Mouse (Mus musculus): ENCODE results near the gene Tsn.
A peak's percentile ranks its signal among the peaks of the same experiment; 100 is the strongest.

The Tsn gene

DNA sequence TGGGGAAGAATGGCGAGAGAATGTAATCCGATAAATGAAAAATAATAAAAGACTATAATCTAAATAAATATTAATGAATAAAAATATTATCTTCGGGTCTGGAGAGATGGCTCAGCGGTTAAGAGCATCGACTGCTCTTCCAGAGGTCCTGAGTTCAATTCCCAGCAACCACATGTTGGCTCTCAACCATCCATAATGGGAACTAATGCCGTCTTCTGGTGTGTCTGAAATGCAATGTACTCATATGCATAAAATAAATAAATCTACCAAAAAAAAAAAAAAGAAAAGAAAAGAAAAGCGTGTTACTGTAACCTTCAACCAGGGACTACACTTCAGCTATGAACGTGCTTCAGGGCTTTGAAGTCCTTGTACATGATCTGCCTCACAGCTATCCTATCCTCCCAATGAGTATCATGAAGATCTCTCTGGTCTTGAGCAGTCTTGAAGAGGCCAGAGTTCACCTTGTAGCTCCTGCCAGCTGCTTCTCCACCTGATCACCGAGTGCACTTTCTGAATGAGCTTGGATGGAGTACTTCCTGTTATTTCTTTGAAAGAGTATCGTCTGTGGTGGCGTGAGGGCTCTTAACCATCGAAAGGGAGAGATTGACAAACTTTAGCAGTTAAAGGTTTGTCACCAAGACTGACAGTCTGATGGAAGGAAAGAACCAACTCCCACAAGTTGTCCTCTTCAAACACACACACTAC, at the start of gene Tsn:
TSS of gene Tsn (minus strand) at position 118 of the 705 bp plus-strand sequence.
- no peak for DNase-seq (ENCODE audit: low read depth, low spot score)

DNA sequence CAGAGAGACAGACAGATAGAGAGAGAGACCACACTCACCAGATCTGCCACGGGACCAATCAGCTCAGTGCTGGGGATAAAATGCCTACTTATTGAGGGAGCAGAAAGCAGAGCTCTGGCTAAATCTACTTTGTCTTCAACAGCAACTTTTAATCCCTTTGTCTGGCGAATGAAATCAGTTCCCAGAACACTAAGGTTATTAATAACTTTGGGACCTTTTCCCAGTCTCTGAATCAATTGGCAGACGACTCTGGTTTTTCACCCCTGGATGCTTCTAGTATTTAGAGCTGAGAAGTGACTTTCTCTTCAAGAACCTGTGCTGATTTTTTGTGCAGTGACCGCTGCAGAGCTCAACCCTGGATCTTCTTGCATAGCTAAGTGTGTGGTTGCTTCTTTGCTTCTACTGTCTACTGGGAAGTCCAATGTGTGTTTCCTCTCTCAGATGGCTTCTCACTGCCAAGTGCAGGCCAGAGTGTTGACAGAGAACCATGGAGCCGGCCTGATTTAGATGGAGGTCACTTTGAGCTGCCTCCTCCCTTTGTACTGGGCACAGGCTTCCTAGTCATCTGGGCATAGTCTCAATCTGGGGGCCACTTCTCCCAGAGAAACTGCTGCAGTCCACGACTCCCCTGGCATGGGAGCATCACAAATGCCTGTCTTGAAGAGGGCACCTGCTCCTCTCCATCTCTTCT, 47.7 kb upstream of the Tsn start:
- no peak for DNase-seq (ENCODE audit: low read depth, low spot score)

DNA sequence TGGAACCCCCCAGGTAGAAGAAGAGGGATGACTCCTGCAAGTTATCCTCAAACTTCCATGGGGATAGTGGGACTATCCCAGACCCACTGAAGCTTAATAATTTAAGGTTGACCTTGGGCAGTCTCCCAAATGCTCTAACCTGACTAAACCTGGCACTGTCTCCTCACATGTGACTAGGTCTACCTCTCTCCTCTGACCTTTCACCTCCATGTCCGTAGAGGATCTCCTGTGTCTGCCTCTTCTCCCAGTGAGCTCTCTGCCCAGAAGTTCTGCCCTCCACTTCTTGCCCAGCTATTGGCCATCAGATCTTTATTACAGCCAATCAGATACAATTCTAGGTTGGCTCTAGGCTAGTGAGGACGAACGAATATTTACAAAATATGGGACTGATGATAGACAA, 38.4 kb upstream of the Tsn start:
- no peak for DNase-seq (ENCODE audit: low read depth, low spot score)

DNA sequence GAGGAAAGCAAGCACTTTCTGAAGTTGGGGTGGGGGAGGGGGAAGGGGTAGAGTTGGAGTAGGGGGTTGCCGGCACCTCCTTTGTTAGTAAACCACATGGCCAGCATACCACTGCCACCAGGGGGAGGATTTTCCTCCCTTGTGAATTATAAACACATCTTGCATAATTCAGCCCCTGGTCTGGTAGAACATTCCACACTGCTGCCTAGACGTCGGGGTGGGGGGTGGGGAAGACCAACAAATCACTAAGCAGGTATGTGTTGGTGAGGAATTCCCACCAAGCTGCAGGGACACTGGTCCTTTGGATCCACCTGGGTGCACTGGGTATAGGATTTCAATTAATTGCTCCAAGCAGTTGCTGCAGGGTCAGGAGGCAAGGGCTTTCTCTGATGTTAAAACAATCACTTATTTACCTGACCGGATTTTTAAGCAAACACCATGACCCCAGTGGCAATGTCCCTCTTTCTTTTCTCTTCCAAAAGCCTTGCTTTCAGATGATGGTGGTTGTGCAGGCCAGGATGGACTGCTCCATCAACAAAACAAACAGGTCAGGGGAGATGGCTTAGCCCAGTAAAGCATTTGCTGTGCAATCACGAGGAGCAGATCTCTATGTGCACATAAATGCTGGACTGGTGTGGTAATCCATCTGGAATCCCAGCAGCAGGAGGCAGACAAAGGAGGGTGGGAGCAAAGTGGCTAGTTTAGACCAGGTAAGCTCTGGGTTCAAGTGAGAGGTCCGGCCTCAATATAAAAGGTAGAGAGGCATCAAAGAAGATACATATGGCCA, 32.3 kb upstream of the Tsn start:
- DNase-seq (ENCODE audit: low read depth, low spot score): peak; percentile 32

DNA sequence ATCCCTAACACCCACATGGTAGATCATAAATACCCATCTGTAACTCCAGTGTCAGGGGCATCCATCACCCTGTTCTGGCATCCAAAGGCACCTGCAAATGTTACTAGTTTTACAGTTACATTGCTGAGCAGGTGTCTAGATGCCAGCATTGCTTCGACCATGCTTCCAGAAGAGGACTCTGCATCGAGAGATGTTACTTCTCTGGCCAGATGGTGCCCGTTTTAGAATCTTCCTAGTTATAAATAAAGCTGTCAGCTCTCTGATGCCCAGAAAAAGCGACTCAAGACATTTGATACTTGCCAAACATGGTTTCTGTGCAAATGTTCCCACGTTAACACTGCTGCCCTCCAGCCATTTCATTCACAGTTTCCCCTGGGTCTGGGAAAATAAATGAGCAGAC, 26.4 kb upstream of the Tsn start:
- DNase-seq (ENCODE audit: low read depth, low spot score): no peak

DNA sequence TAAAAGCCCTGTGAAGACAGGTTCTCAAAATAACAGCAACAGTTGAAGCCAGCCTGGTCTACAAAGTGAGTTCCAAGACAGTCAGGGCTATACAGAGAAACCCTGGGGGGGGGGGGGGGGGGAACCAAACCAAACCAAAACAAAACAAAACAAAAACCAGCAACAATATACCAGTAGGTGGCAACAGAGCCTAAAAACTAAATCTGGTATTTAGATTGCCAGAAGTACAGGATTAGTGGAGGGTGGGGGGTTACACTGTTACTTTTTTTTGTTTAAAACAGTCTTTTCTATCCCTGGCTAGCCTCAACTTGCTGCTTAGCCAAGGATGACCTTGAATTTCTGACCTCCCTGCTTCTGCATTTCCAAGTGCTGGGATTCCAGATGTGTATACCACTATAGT, 24.3 kb upstream of the Tsn start:
- DNase-seq (ENCODE audit: low read depth, low spot score): no peak

DNA sequence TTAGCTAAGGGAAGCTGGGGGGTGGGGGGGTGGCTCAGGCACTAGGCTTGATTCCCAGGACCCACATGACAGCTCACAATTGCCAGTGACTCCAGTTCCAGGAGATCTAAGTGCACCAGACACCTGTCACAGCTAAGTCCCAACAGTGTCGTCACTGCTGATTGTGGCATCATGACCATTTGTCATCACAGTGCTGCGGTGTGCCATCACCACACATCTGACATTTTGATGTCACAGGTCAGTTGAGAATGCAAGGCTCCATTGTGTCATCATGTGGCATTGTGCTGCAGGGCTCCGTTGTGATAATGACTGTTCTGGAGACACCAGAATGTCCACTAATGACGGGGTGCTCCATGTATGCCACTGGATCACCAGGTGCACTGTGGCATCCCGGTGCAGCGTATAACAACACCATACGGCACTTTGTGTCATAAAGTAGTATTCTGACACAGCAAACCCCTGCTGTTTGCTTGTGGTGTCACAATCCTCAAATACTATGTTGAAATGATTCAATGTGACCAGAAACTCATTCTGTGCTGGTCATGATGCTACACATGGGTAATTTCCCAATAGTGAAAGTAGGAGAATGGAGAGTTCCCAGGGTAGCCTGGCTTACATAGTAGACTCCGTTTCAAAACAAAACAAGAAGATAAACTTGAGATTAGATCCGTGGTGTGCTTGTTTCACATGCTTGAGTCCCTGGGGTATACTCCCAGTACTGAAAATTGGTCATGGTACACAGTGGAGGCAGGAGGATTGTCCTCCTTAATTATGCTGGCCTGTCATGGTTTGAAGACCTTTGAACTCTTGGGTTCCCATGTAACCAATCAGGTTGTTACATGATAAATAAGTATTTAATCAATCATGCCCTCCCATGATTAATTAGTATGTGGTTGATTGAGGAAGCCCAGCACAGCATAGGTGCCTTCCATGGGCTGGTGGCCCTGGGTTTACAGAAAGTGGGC, 23.5 kb upstream of the Tsn start:
- no peak for DNase-seq (ENCODE audit: low read depth, low spot score)

DNA sequence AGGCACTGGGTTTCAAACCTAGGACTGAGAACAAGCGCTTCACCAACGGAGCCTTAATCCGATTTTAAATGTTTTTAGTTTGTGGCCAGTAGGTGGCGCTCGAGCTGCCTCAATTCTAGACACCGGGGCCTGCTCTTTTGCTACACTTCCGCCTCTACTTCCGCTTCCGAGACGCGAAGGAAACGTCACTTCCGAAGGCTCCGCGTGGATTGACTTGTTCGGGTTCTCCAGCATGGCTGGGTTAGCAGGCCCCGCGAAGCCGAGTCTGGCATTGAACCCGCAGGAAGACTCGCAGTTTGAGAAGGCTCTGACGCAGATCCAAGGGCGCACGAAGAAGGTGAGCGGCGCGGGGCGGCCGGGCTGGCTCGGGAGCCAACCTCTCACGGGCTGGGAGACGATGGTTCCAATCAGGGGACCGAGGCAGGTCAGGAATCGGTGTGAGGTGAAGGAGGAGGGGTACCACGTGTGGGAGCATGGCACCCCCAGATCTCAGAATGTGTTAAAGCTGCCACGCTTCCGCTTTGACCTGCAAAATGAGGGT, 10.2 kb upstream of the Tsn start, which contains the start of gene Nifk:
TSS of gene Nifk (plus strand) at position 179 of the 541 bp plus-strand sequence.
- peak; percentile 96 for DNase-seq (ENCODE audit: low read depth, low spot score)

DNA sequence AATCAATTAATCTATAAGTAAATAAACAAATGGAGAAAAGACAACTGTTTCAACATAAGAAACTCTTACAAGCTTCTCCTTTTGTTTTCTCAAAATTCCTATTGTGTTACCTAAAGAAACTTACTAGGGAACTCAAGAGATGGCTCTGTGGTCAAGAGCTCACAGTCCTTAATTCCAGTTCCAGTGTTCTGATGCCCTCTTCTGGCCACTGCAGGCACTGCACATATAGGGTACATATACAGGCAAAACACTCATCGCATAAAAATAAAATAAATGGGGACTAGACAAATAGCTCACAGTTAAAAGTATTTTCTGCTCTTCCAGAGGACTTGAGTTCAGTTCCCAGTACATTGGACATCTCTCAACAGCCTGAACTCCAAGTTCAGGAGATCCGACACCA, 9.2 kb upstream of the Tsn start:
- peak; percentile 42 for DNase-seq (ENCODE audit: low read depth, low spot score)

DNA sequence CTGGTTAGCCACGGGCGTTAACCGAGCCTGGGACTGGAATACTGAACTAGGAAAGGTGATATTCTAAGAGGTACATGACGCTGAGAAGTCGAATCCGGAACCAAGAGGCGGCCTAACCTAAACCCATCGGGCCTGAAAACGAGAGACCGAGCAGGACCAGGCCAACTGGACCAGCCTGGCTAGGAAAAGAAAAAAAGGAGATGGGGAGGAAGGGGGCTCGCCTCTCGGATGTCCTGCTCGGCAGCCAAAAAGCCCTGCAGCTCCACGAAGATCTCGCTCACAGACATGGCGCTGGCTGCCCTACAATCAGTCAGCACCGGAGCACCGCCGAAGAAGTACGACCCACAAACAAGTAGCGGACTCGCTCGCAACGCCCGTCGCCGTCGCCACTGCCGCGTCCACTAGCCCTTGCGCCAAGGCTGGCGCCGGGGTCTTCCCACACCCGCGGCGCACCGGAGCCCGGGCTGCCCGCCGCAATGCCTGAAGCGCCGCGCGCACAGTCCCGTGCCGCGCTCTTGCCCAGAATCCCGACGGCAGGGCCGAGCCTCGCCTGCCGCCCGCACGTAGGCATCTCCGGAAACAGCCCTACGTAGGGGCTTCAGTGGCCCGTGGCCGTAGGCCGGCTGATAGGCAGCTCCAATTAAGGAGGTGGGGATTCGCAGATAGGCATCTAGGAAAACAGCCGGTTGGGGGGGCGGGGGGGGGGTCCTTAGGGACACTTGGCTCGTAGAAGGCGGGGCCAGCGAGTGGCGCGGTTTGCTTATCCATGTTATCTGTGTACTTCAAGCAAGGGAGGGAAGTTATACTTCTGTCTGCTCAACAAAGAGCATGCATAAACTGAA, 538 bp downstream of the Tsn start:
- DNase-seq (ENCODE audit: low read depth, low spot score): peak; percentile 94

DNA sequence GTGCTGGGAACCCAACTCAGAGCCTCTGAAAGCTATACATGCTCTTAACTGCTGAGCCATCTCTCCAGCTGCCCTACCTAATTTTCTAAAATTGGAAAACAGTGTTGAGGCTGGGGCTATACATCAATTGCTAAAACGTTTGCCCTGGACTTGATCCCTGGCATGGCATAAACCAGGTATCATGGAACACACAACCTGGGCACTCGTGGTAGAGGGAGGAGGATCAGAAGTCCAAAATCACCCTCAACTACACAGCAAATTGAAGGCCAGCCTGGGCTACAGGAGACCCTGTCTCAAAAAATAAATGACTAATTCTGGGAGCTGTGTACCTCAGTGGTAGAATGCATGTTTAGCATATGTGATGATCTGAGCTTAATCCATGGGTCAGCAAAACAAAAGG, 13.8 kb downstream of the Tsn start:
- DNase-seq (ENCODE audit: low read depth, low spot score): no peak

DNA sequence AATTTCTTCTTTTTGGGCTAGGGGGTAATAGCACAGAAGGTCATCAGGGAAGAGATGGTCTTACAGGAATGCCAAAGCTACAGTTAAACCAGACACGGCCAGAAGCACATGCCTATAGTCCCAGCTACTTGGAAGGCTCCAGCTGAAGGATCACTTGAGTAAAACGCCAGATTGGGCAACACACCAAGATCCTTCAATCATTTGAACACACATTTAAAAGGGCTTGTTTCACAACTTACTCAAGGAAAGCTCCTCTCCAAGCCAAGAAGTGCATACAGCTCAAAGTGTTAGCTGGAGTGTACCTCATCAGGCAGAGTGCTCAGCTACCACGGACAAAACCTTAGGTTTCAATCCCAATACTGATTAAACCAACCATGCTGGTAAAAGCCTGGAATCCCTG, 14.9 kb downstream of the Tsn start:
- no peak for DNase-seq (ENCODE audit: low read depth, low spot score)

DNA sequence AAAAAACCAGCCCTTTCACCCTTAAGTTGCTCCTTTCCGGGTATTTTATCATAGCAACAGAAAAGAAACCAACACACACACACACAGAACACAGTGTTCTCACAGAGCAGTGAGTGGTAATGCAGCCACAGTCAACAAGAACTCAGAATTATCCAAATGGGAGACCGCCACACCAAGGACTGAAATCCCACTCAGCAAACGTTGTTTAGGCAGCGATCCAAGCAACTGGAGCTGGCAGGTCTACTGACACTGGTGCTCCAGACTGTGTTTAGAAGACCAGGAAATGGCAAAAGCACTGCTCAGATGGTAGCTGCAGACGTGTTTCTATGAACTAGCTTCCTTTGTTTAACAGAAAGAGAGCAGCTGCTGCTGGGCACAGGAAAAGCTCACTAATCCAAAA, 16.7 kb downstream of the Tsn start:
- DNase-seq (ENCODE audit: low read depth, low spot score): no peak

DNA sequence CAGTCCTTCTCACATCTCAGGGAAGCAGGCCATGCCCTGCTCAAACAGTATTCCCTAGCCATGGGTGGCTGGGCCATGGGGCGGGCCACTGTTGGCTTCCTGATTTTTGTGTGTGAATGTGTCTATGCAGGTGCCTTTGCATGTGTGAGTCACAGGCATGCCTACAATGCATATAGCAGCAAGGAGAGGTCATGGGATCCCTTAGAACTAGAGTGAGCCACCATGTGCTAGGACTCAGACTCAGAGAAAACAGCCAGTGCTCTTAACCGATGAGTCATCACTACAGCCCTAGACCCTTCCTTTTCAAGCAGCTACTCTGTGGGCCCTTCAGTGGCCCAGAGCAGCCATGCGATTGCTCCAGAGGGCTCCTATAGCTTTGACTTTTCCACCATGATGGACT, 17.3 kb downstream of the Tsn start:
- no peak for DNase-seq (ENCODE audit: low read depth, low spot score)

DNA sequence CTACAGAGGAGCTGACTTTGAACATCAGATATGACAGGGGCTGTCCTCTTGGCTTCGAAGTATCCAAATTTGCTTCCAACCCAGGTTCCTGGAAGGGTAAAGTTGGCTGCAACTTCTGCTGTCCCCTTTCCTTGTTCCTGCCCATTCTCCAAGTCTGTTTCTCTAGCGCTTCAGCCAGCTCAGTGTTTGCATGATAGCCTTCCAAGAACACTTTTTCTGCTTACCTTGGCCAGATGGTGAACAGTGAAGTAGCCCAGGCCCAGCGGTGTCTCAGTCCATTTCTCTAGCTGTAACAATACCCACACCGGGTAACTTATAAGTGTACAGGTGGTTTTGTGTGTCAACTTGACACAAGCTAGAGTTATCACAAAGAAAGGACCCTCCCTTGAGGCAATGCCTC, 19.2 kb downstream of the Tsn start:
- no peak for DNase-seq (ENCODE audit: low read depth, low spot score)

DNA sequence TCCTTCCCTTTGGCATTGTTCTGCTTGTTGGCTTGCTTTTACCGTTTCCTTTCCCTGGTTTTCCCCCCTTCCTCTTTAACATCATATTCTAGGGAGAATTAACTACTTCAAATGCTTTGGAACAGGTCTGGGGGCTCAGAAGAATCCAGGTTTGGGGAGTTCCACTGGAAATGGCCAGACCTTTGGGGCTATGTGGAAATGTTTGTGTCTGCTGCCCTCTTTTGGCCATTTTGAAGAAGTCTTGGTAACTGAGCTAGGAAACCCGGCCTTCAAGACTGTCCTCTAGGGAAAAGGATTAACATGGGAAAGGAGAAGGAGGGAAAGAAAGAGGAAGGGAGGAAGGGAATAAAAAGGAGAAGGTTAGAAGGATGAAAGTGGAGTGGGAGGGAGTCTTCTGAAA, 36.4 kb downstream of the Tsn start:
- DNase-seq (ENCODE audit: low read depth, low spot score): peak; percentile 52

DNA sequence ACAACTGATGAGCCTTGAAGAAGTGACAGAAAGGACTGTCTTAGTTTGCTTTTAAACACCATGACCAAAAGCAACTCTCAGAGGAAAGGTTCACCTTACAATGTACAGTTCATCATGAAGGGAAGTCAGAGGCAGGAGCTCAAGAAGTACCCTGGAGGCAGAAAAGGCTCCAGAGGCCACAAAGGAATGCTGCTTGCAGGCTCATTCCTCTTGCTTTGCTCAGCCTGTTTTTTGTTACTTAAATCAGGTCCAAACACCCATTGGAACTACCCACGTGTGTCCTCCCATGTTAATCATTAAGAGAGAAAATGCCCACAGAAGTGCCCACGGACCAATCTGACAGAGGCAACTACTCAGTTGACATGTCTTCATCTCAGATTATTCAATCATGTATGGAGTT, 59.6 kb downstream of the Tsn start:
- DNase-seq (ENCODE audit: low read depth, low spot score): no peak

Measured in mesoderm, embryonic 11.5 days (tissue).